Mouse (Mus musculus) heart, adult 2 months (tissue): ENCODE results near the gene P2ry14.

Experiments
- CTCF ChIP-seq: fragments of 200-600 bp; IDR thresholded peaks from 2 replicates; pipeline ENCODE4 v1.8.1; 2022; ENCODE audit warnings: antibody characterized with exemption, mild to moderate bottlenecking, moderate library complexity
- EP300 ChIP-seq: fragments of 200-500 bp; IDR thresholded peaks from 2 replicates; pipeline ENCODE4 v1.6.1; 2011; ENCODE audit warnings: low read depth, low read length, control low read depth; ENCODE audit not compliant: insufficient read depth
- POLR2A ChIP-seq: fragments of 200-500 bp; IDR thresholded peaks from 2 replicates; pipeline ENCODE4 v1.6.1; 2011; ENCODE audit warnings: mild to moderate bottlenecking, low read depth, low read length, control low read depth; ENCODE audit not compliant: insufficient read depth

GRCm38 (mm10) chr3:59175234-59175633 lies 21.8 kb upstream of the P2ry14 start:
- TF ChIP-seq CTCF (peak; percentile 83), EP300 (peak; percentile 65; the same call in 1 of the 2 replicates), POLR2A (no peak)
